Mouse (Mus musculus): ENCODE results near the gene Ncoa7. TPM values are rescaled to one million over a fixed set of nuclear protein-coding genes. Genes with fewer than 3 reads are reported as not detected.
"Not testable (repeated sequence)": the region's sequence is repeated elsewhere in the genome, so short reads cannot be mapped to it uniquely, and the experiment has no call there.

Gene Ncoa7
- polyA plus RNA-seq, 1 experiment from 2014 or later: 6.4 TPM

DNA sequence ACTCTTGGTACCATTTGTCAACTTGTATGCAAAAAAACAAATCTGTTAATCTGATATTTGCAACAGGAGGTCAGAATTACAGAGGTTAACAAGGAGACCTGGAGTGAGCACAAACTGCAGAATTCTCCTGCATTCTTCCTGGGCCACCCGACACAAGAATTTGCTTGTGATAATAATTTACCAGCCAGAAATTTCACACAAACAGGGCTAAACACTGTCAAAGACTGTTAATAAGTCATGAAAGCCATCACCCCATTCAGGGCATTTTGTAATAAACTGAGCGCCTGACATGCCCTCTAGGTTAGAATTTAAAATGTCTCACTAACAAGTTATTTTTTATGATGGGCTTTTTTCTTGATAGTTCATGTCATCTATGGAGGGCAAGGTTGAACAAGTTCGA lies 12.1 kb downstream of the Ncoa7 start:
- H3K4me2 ChIP-seq: no peak overlapping the region
- no peaks in the 10 kb centered on the region for H3K36me3 ChIP-seq (ENCODE audit: control insufficient read depth, insufficient read depth, low read length)
- no peak for ATAC-seq (ENCODE audit: low FRiP score)
- H3K4me1 ChIP-seq (ENCODE audit: control insufficient read depth, insufficient read depth, low read length): no peaks in the 10 kb centered on the region
- no peaks in the 10 kb centered on the region for H3K27me3 ChIP-seq (ENCODE audit: control insufficient read depth, insufficient read depth, low read length)
- H3K9me3 ChIP-seq (ENCODE audit: control insufficient read depth, low read length): no peaks in the 10 kb centered on the region
- H3K9ac ChIP-seq (ENCODE audit: low read length): no peak overlapping the region
- no peak overlapping the region for H3K27ac ChIP-seq (ENCODE audit: low read depth, low read length)
- no peak overlapping the region for H3K4me3 ChIP-seq (ENCODE audit: low read depth, low read length)
- no peak for DNase-seq (ENCODE audit: low spot score, missing footprints)
- 92% methylated on average over 3 of the region's 3 CpGs for WGBS

DNA sequence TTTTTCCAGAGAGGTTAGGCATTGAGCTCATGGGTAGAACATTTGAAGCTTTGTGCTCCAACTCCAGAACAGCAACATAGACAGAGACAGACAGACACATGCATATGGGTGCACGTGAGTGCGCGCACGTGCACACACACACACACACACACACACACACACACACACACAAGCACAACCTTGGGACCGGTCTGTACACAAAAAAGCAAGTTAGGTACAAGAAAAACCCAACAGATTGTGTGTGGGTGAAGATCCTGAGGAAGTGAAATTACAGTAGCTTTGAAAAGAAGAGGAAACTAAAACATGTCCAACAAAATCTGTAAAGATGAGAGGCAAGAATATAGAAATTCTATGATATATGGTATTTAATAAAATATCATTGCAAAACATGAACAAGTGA lies 13.6 kb downstream of the Ncoa7 start:
- Histone ChIP-seq H3K36me3 (ENCODE audit: control insufficient read depth, insufficient read depth, low read length) (no peaks in the 10 kb centered on the region), H3K4me2 (no peak overlapping the region), H3K4me3 (ENCODE audit: low read depth, low read length) (no peak overlapping the region), H3K4me1 (ENCODE audit: control insufficient read depth, insufficient read depth, low read length) (no peaks in the 10 kb centered on the region), H3K27ac (ENCODE audit: low read depth, low read length) (no peak overlapping the region), H3K27me3 (ENCODE audit: control insufficient read depth, insufficient read depth, low read length) (no peaks in the 10 kb centered on the region), H3K9me3 (ENCODE audit: control insufficient read depth, low read length) (no peaks in the 10 kb centered on the region), H3K9ac (ENCODE audit: low read length) (no peak overlapping the region)
- DNase-seq (ENCODE audit: low spot score, missing footprints): no peak
- 92% methylated on average over 5 of the region's 5 CpGs for WGBS
- no peak for ATAC-seq (ENCODE audit: low FRiP score)

GRCm38 (mm10) chr10:30788340-30788721 lies 14.8 kb downstream of the Ncoa7 start:
- no peak overlapping the region for H3K4me2 ChIP-seq
- DNase-seq (ENCODE audit: low spot score, missing footprints): no peak
- H3K27ac ChIP-seq (ENCODE audit: low read depth, low read length): no peak overlapping the region
- H3K27me3 ChIP-seq (ENCODE audit: control insufficient read depth, insufficient read depth, low read length): no peaks in the 10 kb centered on the region
- no peaks in the 10 kb centered on the region for H3K36me3 ChIP-seq (ENCODE audit: control insufficient read depth, insufficient read depth, low read length)
- no peaks in the 10 kb centered on the region for H3K4me1 ChIP-seq (ENCODE audit: control insufficient read depth, insufficient read depth, low read length)
- no peak overlapping the region for H3K9ac ChIP-seq (ENCODE audit: low read length)
- 95% methylated on average over 1 of the region's 1 CpGs for WGBS
- no peaks in the 10 kb centered on the region for H3K9me3 ChIP-seq (ENCODE audit: control insufficient read depth, low read length)
- no peak overlapping the region for H3K4me3 ChIP-seq (ENCODE audit: low read depth, low read length)
- ATAC-seq (ENCODE audit: low FRiP score): no peak

GRCm38 (mm10) chr10:30787684-30788339 lies 15.3 kb downstream of the Ncoa7 start:
- H3K27ac ChIP-seq (ENCODE audit: low read depth, low read length): no peak overlapping the region
- no peak overlapping the region for H3K9ac ChIP-seq (ENCODE audit: low read length)
- H3K9me3 ChIP-seq (ENCODE audit: control insufficient read depth, low read length): no peaks in the 10 kb centered on the region
- H3K4me3 ChIP-seq (ENCODE audit: low read depth, low read length): no peak overlapping the region
- H3K27me3 ChIP-seq (ENCODE audit: control insufficient read depth, insufficient read depth, low read length): no peaks in the 10 kb centered on the region
- ATAC-seq (ENCODE audit: low FRiP score) (no peak), DNase-seq (ENCODE audit: low spot score, missing footprints) (no peak)
- no peak overlapping the region for H3K4me2 ChIP-seq
- no peaks in the 10 kb centered on the region for H3K4me1 ChIP-seq (ENCODE audit: control insufficient read depth, insufficient read depth, low read length)
- 97% methylated on average over 3 of the region's 3 CpGs for WGBS
- no peaks in the 10 kb centered on the region for H3K36me3 ChIP-seq (ENCODE audit: control insufficient read depth, insufficient read depth, low read length)

GRCm38 (mm10) chr10:30786103-30786754 lies 16.9 kb downstream of the Ncoa7 start:
- Histone ChIP-seq H3K4me3 (ENCODE audit: low read depth, low read length) (no peak overlapping the region), H3K36me3 (ENCODE audit: control insufficient read depth, insufficient read depth, low read length) (no peaks in the 10 kb centered on the region), H3K27ac (ENCODE audit: low read depth, low read length) (no peak overlapping the region), H3K9me3 (ENCODE audit: control insufficient read depth, low read length) (no peaks in the 10 kb centered on the region), H3K27me3 (ENCODE audit: control insufficient read depth, insufficient read depth, low read length) (no peaks in the 10 kb centered on the region), H3K4me2 (no peak overlapping the region), H3K9ac (ENCODE audit: low read length) (no peak overlapping the region), H3K4me1 (ENCODE audit: control insufficient read depth, insufficient read depth, low read length) (no peaks in the 10 kb centered on the region)
- WGBS: 87% methylated on average over 5 of the region's 5 CpGs
- ATAC-seq (ENCODE audit: low FRiP score) (no peak), DNase-seq (ENCODE audit: low spot score, missing footprints) (no peak)

DNA sequence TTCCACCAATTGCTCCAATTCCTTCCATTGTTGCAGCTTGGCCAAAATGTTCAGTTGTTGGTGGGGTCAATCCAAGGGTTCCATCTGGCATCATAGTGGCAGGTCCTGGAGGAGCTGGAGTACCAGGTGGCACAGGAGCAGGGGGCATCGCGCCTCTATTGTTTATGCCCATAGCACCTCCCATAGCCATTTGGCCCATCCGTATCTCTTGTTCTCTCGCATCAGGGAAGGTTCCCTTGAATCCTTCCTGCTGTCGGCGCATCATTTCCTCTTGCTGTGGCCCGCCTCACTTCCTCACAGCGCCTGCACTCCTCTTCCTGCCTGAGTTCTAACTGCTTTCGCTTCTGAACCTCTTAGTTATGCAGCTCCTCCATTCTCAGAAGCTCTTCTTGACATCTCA lies 22.2 kb downstream of the Ncoa7 start:
- not testable (repeated sequence) for H3K27me3 ChIP-seq (ENCODE audit: control insufficient read depth, insufficient read depth, low read length); ATAC-seq (ENCODE audit: low FRiP score); DNase-seq (ENCODE audit: low spot score, missing footprints); H3K36me3 ChIP-seq (ENCODE audit: control insufficient read depth, insufficient read depth, low read length); H3K9ac ChIP-seq (ENCODE audit: low read length); H3K4me1 ChIP-seq (ENCODE audit: control insufficient read depth, insufficient read depth, low read length); H3K9me3 ChIP-seq (ENCODE audit: control insufficient read depth, low read length); H3K4me3 ChIP-seq (ENCODE audit: low read depth, low read length); H3K4me2 ChIP-seq; H3K27ac ChIP-seq (ENCODE audit: low read depth, low read length)
- 95% methylated on average over 9 of the region's 9 CpGs for WGBS

DNA sequence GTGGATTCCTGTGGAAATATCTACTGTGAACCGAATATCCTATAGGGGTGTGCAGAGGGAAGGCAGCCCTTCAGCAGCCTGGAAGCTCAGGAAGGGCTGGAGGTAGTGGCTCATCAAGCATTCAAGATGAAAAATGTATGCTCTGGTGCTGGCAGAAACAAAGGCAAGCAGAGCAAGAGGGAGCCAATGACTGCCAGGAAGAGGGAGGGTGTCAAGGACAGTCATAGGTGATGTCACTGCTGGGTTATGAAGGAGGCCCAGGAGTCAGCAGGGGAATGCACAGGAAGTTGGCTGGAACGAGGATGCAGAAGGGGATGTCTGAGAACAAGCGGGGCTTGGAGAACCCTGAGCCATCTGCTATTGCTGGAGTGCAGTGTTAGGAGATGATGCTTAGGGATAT lies 24.9 kb downstream of the Ncoa7 start:
- no peak for ATAC-seq (ENCODE audit: low FRiP score)
- Histone ChIP-seq H3K4me3 (ENCODE audit: low read depth, low read length) (no peak overlapping the region), H3K36me3 (ENCODE audit: control insufficient read depth, insufficient read depth, low read length) (no peaks in the 10 kb centered on the region), H3K9me3 (ENCODE audit: control insufficient read depth, low read length) (no peaks in the 10 kb centered on the region), H3K27me3 (ENCODE audit: control insufficient read depth, insufficient read depth, low read length) (no peaks in the 10 kb centered on the region), H3K4me2 (no peak overlapping the region), H3K9ac (ENCODE audit: low read length) (no peak overlapping the region), H3K27ac (ENCODE audit: low read depth, low read length) (no peak overlapping the region), H3K4me1 (ENCODE audit: control insufficient read depth, insufficient read depth, low read length) (no peaks in the 10 kb centered on the region)
- WGBS: 81% methylated on average over 3 of the region's 3 CpGs
- DNase-seq (ENCODE audit: low spot score, missing footprints): no peak

DNA sequence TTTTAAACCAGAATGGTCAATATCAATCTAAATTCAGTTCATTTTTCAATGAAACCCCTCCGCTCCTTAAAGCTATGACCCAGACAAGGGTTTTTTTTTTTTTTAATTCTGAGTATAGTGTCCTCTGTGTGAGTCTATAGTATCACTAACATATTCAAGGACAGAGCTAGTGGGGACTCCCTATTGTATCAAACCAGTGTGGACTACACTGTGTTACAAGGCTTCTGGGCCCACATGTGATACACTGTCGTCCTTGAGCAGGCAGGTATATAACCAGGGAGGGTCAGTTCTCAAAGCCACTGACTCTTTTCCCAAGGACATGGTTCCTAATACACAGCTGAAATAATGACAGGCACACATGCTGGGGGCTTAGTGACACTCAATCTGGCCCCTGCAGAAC lies 27.1 kb downstream of the Ncoa7 start:
- Histone ChIP-seq H3K9ac (ENCODE audit: low read length) (no peak overlapping the region), H3K4me2 (no peak overlapping the region), H3K4me3 (ENCODE audit: low read depth, low read length) (no peak overlapping the region), H3K27me3 (ENCODE audit: control insufficient read depth, insufficient read depth, low read length) (no peaks in the 10 kb centered on the region), H3K4me1 (ENCODE audit: control insufficient read depth, insufficient read depth, low read length) (no peaks in the 10 kb centered on the region), H3K27ac (ENCODE audit: low read depth, low read length) (no peak overlapping the region), H3K36me3 (ENCODE audit: control insufficient read depth, insufficient read depth, low read length) (no peaks in the 10 kb centered on the region), H3K9me3 (ENCODE audit: control insufficient read depth, low read length) (no peaks in the 10 kb centered on the region)
- ATAC-seq (ENCODE audit: low FRiP score): no peak
- DNase-seq (ENCODE audit: low spot score, missing footprints): no peak
- 86% methylated on average over 2 of the region's 2 CpGs for WGBS

GRCm38 (mm10) chr10:30775568-30775967 lies 27.6 kb downstream of the Ncoa7 start:
- no peaks in the 10 kb centered on the region for H3K9me3 ChIP-seq (ENCODE audit: control insufficient read depth, low read length)
- DNase-seq (ENCODE audit: low spot score, missing footprints) (no peak), ATAC-seq (ENCODE audit: low FRiP score) (peak; percentile 40; the same call in 1 of the 2 replicates)
- no peak overlapping the region for H3K27ac ChIP-seq (ENCODE audit: low read depth, low read length)
- no peaks in the 10 kb centered on the region for H3K36me3 ChIP-seq (ENCODE audit: control insufficient read depth, insufficient read depth, low read length)
- H3K4me2 ChIP-seq: no peak overlapping the region
- no peak overlapping the region for H3K4me3 ChIP-seq (ENCODE audit: low read depth, low read length)
- H3K9ac ChIP-seq (ENCODE audit: low read length): no peak overlapping the region
- H3K4me1 ChIP-seq (ENCODE audit: control insufficient read depth, insufficient read depth, low read length): no peaks in the 10 kb centered on the region
- no peaks in the 10 kb centered on the region for H3K27me3 ChIP-seq (ENCODE audit: control insufficient read depth, insufficient read depth, low read length)
- WGBS: 76% methylated on average over 5 of the region's 5 CpGs
